Mouse (Mus musculus): Measurements from ENCODE around the gene Trim62.

DNA sequence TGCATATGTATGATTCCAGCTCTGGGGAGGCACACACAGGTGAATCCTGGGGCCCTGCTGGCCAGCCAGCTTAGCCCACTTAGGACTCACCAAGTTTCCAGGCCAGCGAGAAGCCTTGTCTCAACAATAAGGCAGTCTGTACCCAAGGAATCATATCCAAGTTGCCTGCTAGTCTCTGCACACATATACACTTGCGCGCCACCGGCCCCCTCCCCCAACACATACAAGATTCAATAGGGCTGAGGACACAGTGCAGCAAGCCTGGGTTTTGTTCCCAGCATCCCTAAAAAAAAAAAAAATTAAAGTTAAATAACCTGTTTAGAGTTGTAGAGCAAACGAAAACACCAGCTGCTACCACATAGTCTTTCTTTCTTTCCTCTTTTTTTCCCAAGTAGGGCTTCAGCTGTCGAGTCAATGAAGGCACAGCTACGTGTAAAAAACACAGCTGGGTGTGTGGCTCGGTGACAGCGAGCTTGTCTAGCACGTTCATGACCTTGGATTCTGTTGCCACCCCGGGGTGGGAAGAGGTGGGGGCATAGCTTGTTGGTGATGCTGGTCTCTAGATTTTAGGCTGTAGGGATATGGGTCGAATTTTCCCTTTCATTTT, 37.9 kb upstream of the Trim62 start:
- no peak for TF ChIP-seq POLR2A (IDR thresholded peaks at IDR 0.05; ENCODE audit: extremely low read depth, insufficient read depth, low read length)
- TF ChIP-seq CTCF (IDR thresholded peaks at IDR 0.05; ENCODE audit: low read depth, low read length), result no peak

Data from liver, adult 2 months (tissue).